Mouse (Mus musculus) cerebellum, adult 8-10 months (tissue): ENCODE results near the gene Gabrb3.

ENCODE experiments used
- DNase-seq: peaks from one replicate; pipeline ENCODE4 v3.0.0; 2022

Gabrb3 gene

GRCm38 (mm10) chr7:57532676-57533075 is 113.2 kb downstream of the Gabrb3 start:
- no peak for DNase-seq

GRCm38 (mm10) chr7:57538565-57538964 is 119.1 kb downstream of the Gabrb3 start:
- no peak for DNase-seq

GRCm38 (mm10) chr7:57560732-57561436 is 141.4 kb downstream of the Gabrb3 start:
- DNase-seq = no peak

GRCm38 (mm10) chr7:57564403-57564802 is 144.9 kb downstream of the Gabrb3 start:
- DNase-seq = no peak

- peak; percentile 85 for DNase-seq
Observed at GRCm38 (mm10) chr7:57590451-57591248, 171.2 kb downstream of the Gabrb3 start.

- DNase-seq = no peak
Observed at GRCm38 (mm10) chr7:57591249-57591577, 171.7 kb downstream of the Gabrb3 start.

- DNase-seq = peak; percentile 57
Observed at GRCm38 (mm10) chr7:57591578-57592431, 172.3 kb downstream of the Gabrb3 start.

GRCm38 (mm10) chr7:57597341-57597740 is 177.8 kb downstream of the Gabrb3 start:
- DNase-seq = no peak

- no peak for DNase-seq
Observed at GRCm38 (mm10) chr7:57618697-57619096, 199.2 kb downstream of the Gabrb3 start.

GRCm38 (mm10) chr7:57620036-57620435 is 200.5 kb downstream of the Gabrb3 start:
- DNase-seq = no peak

GRCm38 (mm10) chr7:57623718-57624117 is 204.2 kb downstream of the Gabrb3 start:
- no peak for DNase-seq

- DNase-seq = no peak
Observed at GRCm38 (mm10) chr7:57635026-57635425, 215.5 kb downstream of the Gabrb3 start.

GRCm38 (mm10) chr7:57635687-57636086 is 216.2 kb downstream of the Gabrb3 start:
- no peak for DNase-seq

GRCm38 (mm10) chr7:57640796-57641195 is 221.3 kb downstream of the Gabrb3 start:
- no peak for DNase-seq

GRCm38 (mm10) chr7:57647345-57647744 is 227.9 kb downstream of the Gabrb3 start:
- DNase-seq = no peak

GRCm38 (mm10) chr7:57648136-57648755 is 228.8 kb downstream of the Gabrb3 start:
- DNase-seq = peak; percentile 26

GRCm38 (mm10) chr7:57677352-57677751 is 257.9 kb downstream of the Gabrb3 start:
- no peak for DNase-seq

GRCm38 (mm10) chr7:57689836-57690235 is 270.3 kb downstream of the Gabrb3 start:
- DNase-seq = no peak

- DNase-seq = no peak
Observed at GRCm38 (mm10) chr7:57700370-57700769, 280.9 kb downstream of the Gabrb3 start.

GRCm38 (mm10) chr7:57701046-57701445 is 281.6 kb downstream of the Gabrb3 start:
- DNase-seq = no peak

GRCm38 (mm10) chr7:57703580-57703979 is 284.1 kb downstream of the Gabrb3 start:
- peak; percentile 38 for DNase-seq

GRCm38 (mm10) chr7:57706092-57706491 is 286.6 kb downstream of the Gabrb3 start:
- no peak for DNase-seq
